Mouse (Mus musculus) effector memory CD4-positive, alpha-beta T cell, adult 5 months (primary cell): ENCODE measurements around the gene Vmn1r24. TPM values are rescaled to one million over a fixed set of nuclear protein-coding genes. Genes with fewer than 3 reads are reported as not detected.

ENCODE experiments used
- polyA plus RNA-seq: library from polyadenylated mRNA; unstranded; fragments of 100-300 nt; shearing (Covaris generic); gene quantifications from one replicate; pipeline ENCODE4 v1.2.1, GENCODE M21; 2017

Vmn1r24 gene
- polyA plus RNA-seq: not detected

GRCm38 (mm10) chr6:57961403-57961802 is at the start of gene Vmn1r24:
Gene Vmn1r24, minus strand, starts transcription at chr6:57961503.

DNA sequence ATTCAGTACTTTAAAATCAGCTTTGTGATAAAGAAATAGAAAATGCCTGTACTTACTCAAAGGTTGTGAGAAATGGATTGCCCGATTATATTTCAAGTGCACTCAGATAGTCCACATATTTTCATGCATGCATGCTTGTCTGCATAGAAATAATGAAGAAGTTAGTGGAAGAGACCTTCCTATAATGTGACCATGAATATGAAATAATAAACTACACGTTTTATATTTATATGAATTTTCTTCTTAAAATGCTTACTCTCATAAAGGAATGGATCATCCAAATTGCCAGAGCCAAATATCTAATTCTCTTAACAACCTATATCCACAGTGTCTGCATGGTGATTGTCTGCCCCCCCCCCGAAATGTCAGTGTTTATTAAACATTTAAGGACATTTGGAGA is 19.4 kb upstream of the Vmn1r24 start, which contains the start of gene Vmn1r25:
Gene Vmn1r25, minus strand, starts transcription at position 101 of the 400 bp plus-strand sequence.

GRCm38 (mm10) chr6:57926738-57927137 is 34.6 kb downstream of the Vmn1r24 start, which contains the start of gene Vmn1r23:
Gene Vmn1r23, minus strand, starts transcription at chr6:57926838.

DNA sequence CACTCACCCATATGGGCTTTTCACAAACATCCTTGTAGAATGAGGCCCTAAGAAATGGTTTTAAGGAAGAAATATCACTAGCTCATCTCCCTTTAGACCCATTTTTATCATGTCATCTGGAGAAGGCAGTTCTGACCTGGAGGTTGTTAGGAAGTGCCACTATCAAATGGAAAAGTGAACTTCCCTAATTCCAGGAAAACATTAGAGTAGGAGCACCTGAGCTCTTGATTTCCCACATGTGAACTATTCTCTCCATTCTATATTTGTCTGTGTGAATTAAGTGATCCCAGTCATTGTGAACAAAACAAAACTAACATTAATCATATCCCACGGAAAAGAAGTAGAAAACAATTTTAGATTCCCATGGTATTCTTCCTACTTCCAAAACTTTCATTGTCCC is 53.4 kb downstream of the Vmn1r24 start, which contains the start of gene Vmn1r22:
Gene Vmn1r22, minus strand, starts transcription at position 101 of the 400 bp plus-strand sequence.

Other genes starting within 250 kb of the Vmn1r24 start
- 53.2 TPM for gene Vopp1, start 136.3 kb downstream of the Vmn1r24 start, polyA plus RNA-seq
- not detected for gene Vmn1r21, start 111.2 kb downstream of the Vmn1r24 start, polyA plus RNA-seq
- gene Vmn1r22, start 53.5 kb downstream of the Vmn1r24 start, polyA plus RNA-seq: not detected
- gene Vmn1r23, start 34.7 kb downstream of the Vmn1r24 start, polyA plus RNA-seq: not detected
- gene Vmn1r25, start 19.3 kb upstream of the Vmn1r24 start, polyA plus RNA-seq: not detected
- not detected for gene Vmn1r26, start 53.7 kb upstream of the Vmn1r24 start, polyA plus RNA-seq